13 mouse cellular contexts compared by ENCODE assay signal in the genomic region with DNA sequence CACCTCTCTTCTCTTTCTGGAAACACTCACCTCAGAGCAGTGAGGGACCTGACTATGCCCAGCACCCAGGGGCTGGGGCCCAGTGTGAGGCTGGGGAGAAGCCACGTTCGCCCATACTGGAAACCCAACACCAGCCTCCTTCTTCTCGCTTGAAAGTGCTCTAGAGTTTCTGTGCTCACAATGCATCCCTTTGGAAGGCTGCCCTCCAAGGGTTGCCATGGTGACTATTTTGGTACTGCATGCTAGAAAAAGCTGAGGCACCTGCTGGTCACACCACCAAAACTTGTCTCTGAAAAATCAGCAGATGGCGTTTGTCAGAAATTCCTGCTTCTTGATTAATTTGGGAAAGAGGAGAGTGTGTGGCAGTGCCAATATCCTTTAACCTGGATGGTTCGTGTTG.
DNase-seq lines count a peak whose midpoint lies in the region; ATAC-seq and TF ChIP-seq lines count a peak whose summit lies in the region.
"Had no signal": no experiment of that assay in that cellular context is flagged by ENCODE, and none has a peak within 500 bp of the region (broad histone marks: within the 10 kb centered on the region; RNA-seq: fewer than 3 reads in every experiment).

No protein-coding gene starts in this region.

- ATAC-seq in forebrain, postnatal 0 days, result peak; percentile 78
- no peak for ATAC-seq in megakaryocyte, adult 5-6 weeks (ENCODE audit: poor library complexity, severe bottlenecking)

- peak; percentile 30 for DNase-seq in retina, postnatal 1 day
- DNase-seq in retina, embryonic 14.5 days (ENCODE audit: low spot score), result no peak
- DNase-seq in forebrain, postnatal 0 days, result peak; percentile 93
- DNase-seq in left cerebral cortex, adult 11 months (ENCODE audit: low spot score), result peak; percentile 81
- peak; percentile 91 for DNase-seq in telencephalon, adult 2 months (ENCODE audit: low read depth, low spot score)
- no peak for DNase-seq in heart, adult 18-20 months
- DNase-seq in adrenal gland, adult 2 months, result no peak
- DNase-seq: heart, adult 11 months had no signal

- no peak overlapping the region for H3K4me3 ChIP-seq in forebrain, postnatal 0 days (ENCODE audit: low read depth, low read length)
- H3K4me3 ChIP-seq: limb, embryonic 12.5 days; myocyte; stomach, embryonic 15.5 days had no signal

- H3K9me3 ChIP-seq in forebrain, postnatal 0 days (ENCODE audit: low read length), result no peaks in the 10 kb centered on the region
- H3K9me3 ChIP-seq: G1E; limb, embryonic 12.5 days; stomach, embryonic 15.5 days had no signal

- H3K27me3 ChIP-seq in forebrain, postnatal 0 days (ENCODE audit: insufficient read depth, low read length), result no peaks in the 10 kb centered on the region
- H3K27me3 ChIP-seq: limb, embryonic 12.5 days; stomach, embryonic 15.5 days had no signal

- no peak overlapping the region for H3K4me2 ChIP-seq in forebrain, postnatal 0 days (ENCODE audit: low read depth)
- H3K4me2 ChIP-seq: limb, embryonic 12.5 days; stomach, embryonic 15.5 days had no signal

- no peaks in the 10 kb centered on the region for H3K36me3 ChIP-seq in forebrain, postnatal 0 days (ENCODE audit: insufficient read depth)
- H3K36me3 ChIP-seq: G1E; limb, embryonic 12.5 days; stomach, embryonic 15.5 days had no signal

- H3K9ac ChIP-seq in forebrain, postnatal 0 days, result no peak overlapping the region
- H3K9ac ChIP-seq: limb, embryonic 12.5 days; stomach, embryonic 15.5 days had no signal

- peak overlapping the region; percentile 72 for H3K27ac ChIP-seq in forebrain, postnatal 0 days (ENCODE audit: low read depth, low read length)
- H3K27ac ChIP-seq: limb, embryonic 12.5 days; stomach, embryonic 15.5 days had no signal

- TF ChIP-seq CTCF in forebrain, postnatal 0 days (IDR thresholded peaks at IDR 0.05; ENCODE audit: low read depth), result peak; percentile 51

- peaks cover 11% of the 10 kb centered on the region for H3K4me1 ChIP-seq in forebrain, postnatal 0 days (ENCODE audit: insufficient read depth)
- H3K4me1 ChIP-seq: stomach, embryonic 15.5 days had no signal

- WGBS in forebrain, postnatal 0 days, result 12% methylated on average over 5 of the region's 5 CpGs

Comparison
In these comparisons a context has a peak if more than half of its experiments do, and no peak if none do; other contexts are left out.
1. DNase-seq: peak in retina, postnatal 1 day (single experiment), forebrain, postnatal 0 days (single experiment), left cerebral cortex, adult 11 months (single experiment) and telencephalon, adult 2 months (single experiment); none in retina, embryonic 14.5 days (single experiment), heart, adult 18-20 months (0 of 2) and adrenal gland, adult 2 months (single experiment).